Mouse (Mus musculus) megakaryocyte, embryonic 14.5 days (primary cell): ENCODE data around the gene Il6.
"Not testable (repeated sequence)": the region's sequence is repeated elsewhere in the genome, so short reads cannot be mapped to it uniquely, and the experiment has no call there.

Source experiments
- FLI1 ChIP-seq: IDR thresholded peaks from 2 replicates; pipeline ENCODE4 v1.6.1; 2012; ENCODE audit warnings: low read length, inconsistent platforms, mixed read lengths
- GATA1 ChIP-seq: IDR thresholded peaks from 3 replicates; pipeline ENCODE4 v1.6.1; 2012; ENCODE audit warnings: mixed read lengths, low read length, inconsistent platforms, borderline replicate concordance

GRCm38 (mm10) chr5:30035862-30036261, 22.9 kb downstream of the Il6 start:
- not testable (repeated sequence) for TF ChIP-seq GATA1, FLI1
